Mouse (Mus musculus) ES-E14 (cell line): ENCODE results near the gene 1190005I06Rik.

Experiments
- CHD2 ChIP-seq: IDR thresholded peaks from 2 replicates; pipeline ENCODE4 v1.6.1; 2014; ENCODE audit warnings: mild to moderate bottlenecking, low read depth, low read length, inconsistent platforms
- MAFK ChIP-seq: IDR thresholded peaks from 2 replicates; pipeline ENCODE4 v1.6.1; 2014; ENCODE audit warnings: mild to moderate bottlenecking, low read depth, low read length, inconsistent platforms; ENCODE audit not compliant: insufficient read depth

- TF ChIP-seq CHD2 (no peak), MAFK (no peak)
Observed at GRCm38 (mm10) chr8:120656322-120657052, 9.1 kb upstream of the 1190005I06Rik start.
